Mouse (Mus musculus) monocyte, adult 5-6 weeks (primary cell): ENCODE results near the gene Slc12a5. TPM values are rescaled to one million over a fixed set of nuclear protein-coding genes. Genes with fewer than 3 reads are reported as not detected.

Experiments
- total RNA-seq: library from RNA; stranded (forward); fragments of 200-1000, 200-491, 200-594 nt; gene quantifications from 3 replicates; pipeline ENCODE4 v1.2.3, GENCODE M21; 2017

Gene Slc12a5
- total RNA-seq, 1 experiment from 2014 or later: 1.7 TPM

Other genes with a start within 250 kb of the Slc12a5 start
- gene Spint5, start 245.5 kb upstream of the Slc12a5 start, total RNA-seq: not detected in 3 replicates
- gene Wfdc3, start 214.9 kb upstream of the Slc12a5 start, total RNA-seq: not detected in 3 replicates
- 18.2 to 23.6 TPM (median 20.1 TPM) in 3 replicates for gene Dnttip1, start 214.8 kb upstream of the Slc12a5 start, total RNA-seq
- 2.7 to 5.1 TPM (median 3.5 TPM) in 3 replicates for gene Ube2c, start 190.9 kb upstream of the Slc12a5 start, total RNA-seq
- not detected in 3 replicates for gene Tnnc2, start 180.8 kb upstream of the Slc12a5 start, total RNA-seq
- gene Snx21, start 175.0 kb upstream of the Slc12a5 start, total RNA-seq: 2.9 to 6.0 TPM (median 5.5 TPM) in 3 replicates
- gene Acot8, start 155.9 kb upstream of the Slc12a5 start, total RNA-seq: 31.0 to 45.3 TPM (median 42.4 TPM) in 3 replicates
- 1.2 to 5.3 TPM (median 1.9 TPM) in 3 replicates for gene Zswim3, start 155.7 kb upstream of the Slc12a5 start, total RNA-seq
- 0.67 to 1.8 TPM (median 1.7 TPM) in 3 replicates for gene Zswim1, start 138.1 kb upstream of the Slc12a5 start, total RNA-seq
- gene Spata25, start 132.3 kb upstream of the Slc12a5 start, total RNA-seq: not detected in 3 replicates
- 283 to 459 TPM (median 330 TPM) in 3 replicates for gene Ctsa, start 127.9 kb upstream of the Slc12a5 start, total RNA-seq
- gene Neurl2, start 127.3 kb upstream of the Slc12a5 start, total RNA-seq: 0.97 to 3.0 TPM (median 2.3 TPM) in 3 replicates
- 37.3 to 58.3 TPM (median 46.8 TPM) in 3 replicates for gene Pltp, start 103.1 kb upstream of the Slc12a5 start, total RNA-seq
- 60.0 to 62.1 TPM (median 60.1 TPM) in 3 replicates for gene Pcif1, start 81.5 kb upstream of the Slc12a5 start, total RNA-seq
- 9.1 to 21.0 TPM (median 12.5 TPM) in 3 replicates for gene Zfp335, start 49.0 kb upstream of the Slc12a5 start, total RNA-seq
- gene Mmp9, start 20.0 kb upstream of the Slc12a5 start, total RNA-seq: 1.7 to 19.4 TPM (median 15.0 TPM) in 3 replicates
- gene Ncoa5, start 74.1 kb downstream of the Slc12a5 start, total RNA-seq: 25.0 to 47.8 TPM (median 37.3 TPM) in 3 replicates
- gene Cd40, start 94.8 kb downstream of the Slc12a5 start, total RNA-seq: 17.7 to 21.3 TPM (median 20.5 TPM) in 3 replicates
- not detected in 3 replicates for gene 1700025C18Rik, start 129.9 kb downstream of the Slc12a5 start, total RNA-seq